Mouse (Mus musculus) neutrophil, adult 5-6 weeks (primary cell): ENCODE measurements around the gene Rnf34. TPM values are rescaled to one million over a fixed set of nuclear protein-coding genes. Genes with fewer than 3 reads are reported as not detected.

Experiments
- ATAC-seq: fragments of 151-379, 151-347 bp; 2 replicates; pipeline ENCODE4 v1.8.0; 2017; ENCODE audit warnings: mild to moderate bottlenecking, moderate TSS enrichment; ENCODE audit not compliant: insufficient number of reproducible peaks, poor library complexity, low FRiP score, severe bottlenecking; ENCODE audit errors: extremely low read depth
- total RNA-seq: library from RNA; stranded (forward); fragments of 200-1000 nt; gene quantifications from 2 replicates; pipeline ENCODE4 v1.2.3, GENCODE M21; 2017

Rnf34 gene
- 28.2 and 33.8 TPM in 2 replicates for total RNA-seq

DNA sequence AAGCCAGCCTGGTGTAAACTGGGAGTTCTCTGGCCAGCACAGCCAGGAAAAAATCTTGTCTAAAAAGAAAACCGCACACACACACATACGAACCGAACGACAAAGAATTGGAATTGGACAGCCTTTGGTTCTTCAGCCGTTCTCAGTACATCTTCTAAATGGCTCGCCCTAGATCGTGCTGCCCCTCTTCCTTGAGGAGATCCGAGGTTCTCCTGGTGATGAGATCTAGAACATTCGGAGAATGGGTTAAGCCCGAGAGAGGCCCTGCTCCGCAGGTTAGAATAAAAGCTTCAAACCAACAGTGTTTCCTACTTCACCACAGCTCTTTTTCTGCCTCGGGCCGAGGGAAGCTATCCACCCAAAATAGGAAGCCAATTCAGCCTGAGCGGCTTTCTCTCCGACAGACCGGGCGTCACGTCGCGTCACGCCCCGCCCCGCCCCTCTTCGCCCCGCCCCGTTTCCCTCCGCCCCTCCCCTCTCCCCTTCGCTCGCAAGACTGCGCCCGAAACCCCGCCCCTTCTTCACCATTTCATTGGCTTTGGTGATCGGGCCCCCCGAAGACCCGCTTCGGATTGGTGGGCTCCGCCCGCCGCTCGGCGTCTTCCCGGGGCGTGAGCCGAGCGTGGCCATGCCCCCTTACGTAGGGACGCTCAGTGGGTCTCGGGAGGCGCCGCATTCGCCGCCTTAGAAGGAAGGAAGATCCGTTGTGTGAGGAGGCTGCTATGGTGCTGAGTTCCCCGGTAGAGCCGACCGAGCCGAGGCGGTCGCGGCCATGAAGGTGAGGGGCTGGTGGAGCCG lies at the start of gene Rnf34:
Gene Rnf34, plus strand, starts transcription at position 528 of the 798 bp plus-strand sequence.
- peak; percentile 93 for ATAC-seq

DNA sequence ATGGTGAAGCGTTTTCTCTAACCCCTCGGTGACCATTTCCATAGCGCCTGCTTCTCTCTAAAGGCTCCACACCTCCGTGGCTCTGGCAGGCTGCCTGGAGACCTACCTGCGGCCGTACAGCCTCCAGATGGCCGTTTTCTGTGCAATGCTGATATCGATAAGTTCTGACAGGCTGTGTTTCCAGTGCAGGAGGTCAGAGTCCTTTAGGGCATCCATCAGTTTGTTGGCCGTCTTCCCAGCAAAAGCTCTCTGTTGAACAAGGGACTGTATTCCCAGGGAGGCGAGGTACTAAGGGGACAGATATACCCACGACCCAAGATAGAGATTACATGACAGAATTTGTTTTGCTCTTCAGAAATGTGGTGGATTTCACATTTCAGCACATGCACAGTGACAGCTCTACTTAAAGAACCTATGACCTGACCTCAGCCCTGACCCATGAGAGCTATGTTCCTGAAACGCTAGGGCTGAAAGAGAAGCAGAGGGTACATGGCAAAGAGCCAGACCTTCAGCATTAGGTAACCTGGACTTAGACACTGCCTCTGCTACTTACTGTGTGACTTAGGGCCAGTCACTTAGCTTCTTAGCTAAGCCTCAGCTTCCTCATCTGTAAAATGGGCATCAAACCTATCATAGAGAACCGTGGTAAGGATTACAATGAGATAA lies 49.4 kb upstream of the Rnf34 start:
- no peak for ATAC-seq

GRCm38 (mm10) chr5:122801684-122802083 lies 48.2 kb upstream of the Rnf34 start:
- no peak for ATAC-seq

DNA sequence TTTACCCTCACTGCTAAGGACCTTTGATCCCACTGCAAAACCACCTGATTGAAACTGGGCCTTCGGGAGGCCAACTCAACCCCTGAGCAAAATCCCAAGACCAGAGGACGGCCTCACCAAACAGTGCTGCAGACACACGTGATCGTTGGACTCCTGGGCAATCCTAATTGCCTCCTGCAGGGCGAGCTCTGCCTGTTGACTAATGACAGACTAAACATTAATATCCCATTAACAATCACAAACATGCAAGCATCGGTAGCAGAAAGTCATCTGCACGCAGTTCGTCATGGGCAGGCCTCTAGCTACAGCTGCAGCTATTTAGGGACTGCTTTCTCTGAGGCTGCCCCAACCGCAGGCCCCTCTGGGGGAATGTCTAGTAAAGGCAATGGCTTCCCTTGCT lies 47.1 kb upstream of the Rnf34 start:
- no peak for ATAC-seq

DNA sequence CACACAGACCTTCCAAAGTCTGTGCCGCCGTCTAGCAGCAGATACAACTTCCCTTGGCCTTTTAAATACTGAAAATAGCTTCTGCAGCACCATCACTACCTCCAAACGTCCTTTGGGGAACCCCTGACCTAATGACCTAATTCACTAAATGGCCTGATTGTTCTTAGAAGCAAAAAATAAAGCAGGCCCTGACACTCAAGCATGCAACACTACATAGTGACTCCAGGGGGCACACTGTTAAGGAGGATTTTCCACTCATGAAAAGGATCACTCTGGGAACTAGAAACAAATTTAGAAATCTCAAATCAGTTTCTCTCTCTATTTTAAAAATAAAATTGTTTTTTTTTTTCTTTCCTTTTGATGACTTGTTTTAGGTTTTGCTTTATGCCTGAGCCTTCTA lies 44.3 kb upstream of the Rnf34 start:
- no peak for ATAC-seq

DNA sequence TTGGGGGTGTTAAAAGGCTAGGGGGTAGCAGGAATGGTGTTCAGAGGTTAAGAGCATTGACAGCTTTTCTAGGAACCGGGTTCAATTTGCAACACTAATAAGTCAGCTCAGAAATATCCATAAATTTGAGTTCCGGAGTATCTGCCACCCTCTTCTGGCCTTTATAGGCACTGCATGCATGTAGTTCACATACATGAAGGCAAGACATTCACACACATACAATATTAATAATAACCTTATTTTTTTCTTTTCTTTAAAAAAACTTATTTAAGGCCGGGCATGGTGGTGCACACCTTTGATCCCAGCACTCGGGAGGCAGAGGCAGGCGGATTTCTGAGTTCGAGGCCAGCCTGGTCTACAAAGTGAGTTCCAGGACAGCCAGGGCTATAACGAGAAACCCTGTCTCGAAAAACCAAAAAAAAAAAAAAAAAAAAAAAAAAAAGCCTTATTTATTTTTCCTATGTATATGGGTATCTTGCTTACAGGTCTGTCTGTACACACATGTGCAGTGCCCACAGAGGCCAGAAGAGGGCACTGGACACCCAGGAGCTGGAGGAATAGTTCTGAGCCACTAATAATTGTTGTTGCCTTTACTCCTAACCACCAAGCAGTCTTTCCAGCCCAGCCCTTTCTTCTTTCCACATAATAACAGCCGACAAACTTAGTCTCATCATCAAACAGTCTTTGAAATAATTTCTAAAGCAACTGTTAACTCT lies 38.3 kb upstream of the Rnf34 start:
- peak; percentile 90 for ATAC-seq

GRCm38 (mm10) chr5:122812699-122813098 lies 37.1 kb upstream of the Rnf34 start:
- no peak for ATAC-seq

GRCm38 (mm10) chr5:122820777-122821523 lies 28.9 kb upstream of the Rnf34 start, which contains the start of gene Anapc5:
Gene Anapc5 (minus strand): TSS chr5:122821339.
- ATAC-seq = peak; percentile 96

GRCm38 (mm10) chr5:122821524-122821885 lies 28.3 kb upstream of the Rnf34 start:
- peak; percentile 10; the same call in 1 of the 2 replicates for ATAC-seq

- no peak for ATAC-seq
These were observed 27.4 kb upstream of the Rnf34 start for GRCm38 (mm10) chr5:122822441-122822840.

- ATAC-seq = no peak
These were observed 25.9 kb upstream of the Rnf34 start for GRCm38 (mm10) chr5:122823976-122824375.

- no peak for ATAC-seq
These were observed 25.4 kb upstream of the Rnf34 start for GRCm38 (mm10) chr5:122824450-122824849.

- ATAC-seq = no peak
These were observed 24.7 kb upstream of the Rnf34 start for GRCm38 (mm10) chr5:122825099-122825498.

DNA sequence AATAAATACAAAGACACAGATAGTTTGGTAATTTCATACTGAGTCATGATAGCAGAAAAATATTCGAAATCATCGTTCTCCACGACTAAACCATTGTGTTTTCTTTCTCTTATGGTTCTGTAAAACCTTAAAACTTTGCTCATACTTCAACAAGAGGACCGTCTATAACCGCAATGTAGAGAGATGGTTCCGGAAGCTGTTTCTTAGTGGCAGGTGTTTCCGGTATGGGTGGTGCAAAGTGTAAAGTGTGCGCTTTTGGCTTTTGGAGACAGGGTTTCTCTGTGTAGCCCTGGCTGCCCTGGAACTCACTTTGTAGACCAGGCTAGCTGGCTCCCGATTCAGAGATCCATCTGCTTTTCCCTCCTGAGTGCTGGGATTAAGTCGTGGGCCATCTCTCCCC lies 17.3 kb upstream of the Rnf34 start:
- no peak for ATAC-seq

DNA sequence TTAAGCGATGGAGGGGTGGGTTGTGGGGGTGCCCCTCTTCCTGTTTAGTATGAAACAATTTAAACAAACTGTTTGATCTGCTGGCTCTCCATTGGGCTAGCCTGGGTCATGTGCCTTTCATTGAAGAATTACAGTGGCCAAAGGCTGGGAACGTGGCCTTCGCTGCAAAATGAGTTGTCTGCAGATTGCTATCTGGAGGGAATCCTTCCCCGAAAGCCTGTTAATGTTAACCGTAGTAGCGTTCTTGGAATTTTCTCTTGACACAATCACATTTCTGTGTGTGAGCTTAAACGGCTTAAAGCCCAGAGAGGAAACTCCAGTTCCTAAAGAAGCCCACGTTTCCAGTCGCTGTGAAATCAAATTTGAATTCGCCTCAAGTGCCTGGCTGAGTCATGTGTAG lies 16.9 kb upstream of the Rnf34 start:
- no peak for ATAC-seq

DNA sequence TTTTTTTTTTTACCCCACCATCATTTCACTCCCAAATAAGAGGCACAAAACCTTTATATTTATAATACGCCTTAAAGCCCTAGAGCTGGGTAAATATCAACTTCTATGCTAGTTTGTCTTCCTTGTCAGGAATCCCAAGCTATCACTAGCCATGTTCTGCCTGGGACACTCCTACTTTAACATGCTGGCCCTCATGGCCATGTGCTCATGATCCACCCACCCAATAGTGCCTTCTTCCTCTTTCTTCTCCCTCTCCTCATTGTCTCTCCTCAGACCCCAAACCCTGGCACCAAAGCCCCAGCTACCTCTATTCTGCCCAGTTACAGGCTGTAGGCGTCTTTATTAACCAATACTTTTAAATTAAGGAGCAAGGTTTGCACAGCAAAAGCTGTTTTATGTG lies 8.7 kb upstream of the Rnf34 start:
- no peak for ATAC-seq

GRCm38 (mm10) chr5:122843799-122844198 lies 6.0 kb upstream of the Rnf34 start:
- ATAC-seq = peak; percentile 97

DNA sequence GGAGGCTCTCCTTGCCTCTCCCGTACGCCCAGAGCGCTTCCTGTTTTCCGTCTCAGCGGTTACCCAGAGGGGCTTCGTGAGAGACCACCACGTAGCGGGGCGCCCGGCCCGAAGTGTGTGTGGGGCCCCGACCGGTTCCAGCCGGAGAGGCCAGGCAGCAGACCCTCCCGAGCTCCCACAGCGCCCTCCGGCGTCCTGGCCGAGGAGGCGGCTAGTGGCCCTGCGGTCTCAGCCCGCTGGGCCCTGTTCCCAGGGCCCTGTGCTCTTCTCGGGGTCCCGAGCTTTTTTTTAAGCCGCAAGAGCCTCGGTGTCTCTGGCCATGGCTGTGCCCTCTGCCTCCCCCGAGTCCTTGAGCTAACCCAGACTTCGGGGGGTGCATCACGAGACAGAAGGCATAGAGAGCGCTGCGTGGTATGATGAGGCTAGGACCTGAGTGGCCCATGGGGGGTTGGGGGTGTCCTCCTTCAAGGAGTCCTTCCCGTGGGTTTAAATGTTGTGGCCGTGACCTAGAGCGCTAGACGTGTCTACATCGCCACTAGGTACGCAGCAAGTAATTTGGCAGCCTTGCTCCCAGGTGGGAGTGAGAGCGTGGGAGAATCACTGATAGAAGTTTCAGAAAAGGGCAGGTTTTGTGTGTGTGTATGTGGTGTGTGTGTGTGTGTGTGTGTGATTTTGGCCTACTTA lies 613 bp downstream of the Rnf34 start:
- peak; percentile 37 for ATAC-seq

GRCm38 (mm10) chr5:122852611-122853010 lies 2.8 kb downstream of the Rnf34 start:
- ATAC-seq = no peak
